Mouse (Mus musculus): Measurements from ENCODE around the gene Dpp6.

Dpp6 gene

DNA sequence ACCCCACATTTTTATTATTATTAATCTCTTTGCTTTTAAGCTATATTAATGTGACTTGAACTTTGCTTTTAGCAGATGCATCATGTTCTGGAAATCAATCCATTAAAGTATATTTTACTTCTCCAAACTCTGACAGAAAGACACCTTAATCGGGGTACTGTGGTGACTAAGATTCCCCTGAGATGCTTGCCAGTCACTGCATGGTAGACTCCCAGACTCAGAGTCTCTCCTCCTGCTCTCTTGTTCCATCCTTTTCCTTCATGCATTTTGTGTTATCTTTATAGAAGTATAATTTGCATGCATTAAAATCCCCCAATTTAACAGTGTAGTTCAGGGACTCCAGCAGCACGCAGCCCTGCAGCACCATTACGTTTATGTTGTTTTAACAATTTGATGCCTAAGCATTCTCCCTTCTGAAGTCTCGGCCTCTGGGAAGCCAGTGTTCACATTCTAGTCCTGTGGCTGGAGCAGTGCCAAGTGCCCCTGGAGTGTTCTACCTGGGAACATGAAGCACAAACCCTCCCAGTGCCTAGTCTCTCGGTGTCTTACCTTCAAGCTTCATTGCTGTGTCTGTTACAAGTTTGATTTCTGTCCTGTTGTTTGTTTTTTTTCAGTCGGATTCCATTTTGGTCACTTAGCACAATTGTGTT is 153.1 kb downstream of the Dpp6 start:
- DNase-seq, result no peak

DNA sequence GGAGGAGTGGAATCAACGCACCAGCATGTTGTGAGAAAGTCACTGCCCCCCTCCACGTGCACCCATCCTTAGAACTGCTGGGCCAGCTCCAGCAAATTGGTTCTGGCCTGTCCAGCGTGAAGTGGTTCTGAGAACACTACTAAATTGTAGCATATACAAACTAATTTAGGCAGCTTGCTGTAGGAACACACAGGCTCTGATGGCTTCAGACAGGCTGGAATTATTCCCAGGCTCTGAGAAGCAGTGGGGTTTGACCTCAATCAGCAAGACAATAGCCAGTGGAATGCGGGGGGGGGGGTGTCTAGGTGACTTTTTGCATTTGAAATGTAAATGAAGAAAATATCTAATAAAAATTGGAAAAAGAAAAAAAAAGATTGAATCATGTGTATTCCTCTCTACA is 156.2 kb downstream of the Dpp6 start:
- no peak for DNase-seq

DNA sequence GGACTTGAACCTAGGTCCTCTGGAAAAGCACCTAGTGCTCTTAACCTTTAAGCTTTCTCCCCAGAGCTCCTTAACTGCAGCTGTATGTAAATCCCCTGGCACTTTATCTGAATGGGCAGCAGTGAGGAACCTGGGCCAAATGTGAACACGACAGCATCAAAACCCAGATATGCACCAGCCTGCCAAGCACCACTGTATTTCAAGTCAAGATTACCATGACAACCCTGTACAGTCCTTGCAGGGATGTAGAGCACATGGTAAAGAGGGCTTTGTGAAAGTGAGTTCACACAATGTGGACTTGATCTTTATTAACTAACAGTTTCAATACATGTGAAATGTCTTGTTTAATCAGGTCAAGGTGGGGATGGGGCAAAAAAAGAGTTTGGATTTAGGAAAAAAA is 162.3 kb downstream of the Dpp6 start:
- DNase-seq, result no peak

DNA sequence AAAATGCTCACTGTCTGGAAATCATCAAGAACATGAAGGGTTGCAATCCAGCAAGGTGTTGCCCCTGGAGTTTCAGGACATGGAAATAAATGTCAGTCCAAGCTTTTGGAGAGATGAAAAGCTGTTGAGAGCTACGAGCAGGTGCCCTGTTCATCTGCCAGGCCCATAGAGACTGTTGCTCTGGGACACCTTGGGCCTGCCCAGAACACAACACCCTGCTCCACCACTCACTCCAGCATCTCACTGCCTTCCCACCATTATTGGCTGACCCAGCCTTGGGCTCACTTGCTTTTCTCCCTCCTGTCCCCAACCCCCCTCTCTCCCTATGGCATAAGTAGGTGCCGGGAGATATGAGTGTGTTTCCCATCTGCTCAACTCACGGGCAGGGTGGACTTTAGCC is 162.8 kb downstream of the Dpp6 start:
- no peak for DNase-seq

DNA sequence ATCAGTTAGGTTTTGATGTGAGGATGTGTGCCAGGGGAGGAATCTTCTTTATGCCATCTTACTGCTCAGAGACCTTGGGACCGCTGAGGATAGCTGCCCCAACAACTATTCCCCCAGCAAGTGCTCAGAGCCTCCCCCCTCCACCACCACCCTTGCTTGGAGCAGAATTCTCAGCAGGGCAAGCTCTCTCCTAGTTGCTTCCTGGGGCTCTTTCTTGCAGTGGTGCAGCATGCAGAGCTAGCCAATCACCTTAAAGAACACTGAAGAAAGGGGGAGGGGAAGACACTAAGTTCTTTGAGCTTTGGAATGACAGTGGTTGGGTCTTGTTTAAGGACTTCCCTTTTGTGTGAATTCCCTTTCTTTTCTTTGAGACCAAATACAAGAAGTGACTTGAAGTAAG is 168.1 kb downstream of the Dpp6 start:
- peak; percentile 14 for DNase-seq

DNA sequence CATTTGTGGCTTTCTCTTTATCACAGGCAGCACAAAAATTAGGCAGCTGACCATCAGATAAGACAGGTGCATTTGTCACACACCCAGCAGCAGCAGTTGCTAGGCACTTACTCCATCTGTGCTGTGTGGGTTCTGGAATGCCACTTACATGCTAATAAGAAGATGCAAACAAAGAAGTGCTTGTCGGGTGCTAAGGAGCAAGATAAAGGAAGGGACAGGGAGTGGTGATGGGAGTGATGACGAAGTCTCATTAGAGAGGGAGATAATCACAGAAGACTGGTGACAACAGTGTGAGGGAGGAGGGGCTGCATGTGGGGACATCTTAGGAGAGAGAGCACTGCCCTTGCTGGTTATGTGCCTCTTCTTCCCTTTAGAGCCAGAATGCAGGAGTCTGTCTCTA is 174.6 kb downstream of the Dpp6 start:
- peak; percentile 19 for DNase-seq

DNA sequence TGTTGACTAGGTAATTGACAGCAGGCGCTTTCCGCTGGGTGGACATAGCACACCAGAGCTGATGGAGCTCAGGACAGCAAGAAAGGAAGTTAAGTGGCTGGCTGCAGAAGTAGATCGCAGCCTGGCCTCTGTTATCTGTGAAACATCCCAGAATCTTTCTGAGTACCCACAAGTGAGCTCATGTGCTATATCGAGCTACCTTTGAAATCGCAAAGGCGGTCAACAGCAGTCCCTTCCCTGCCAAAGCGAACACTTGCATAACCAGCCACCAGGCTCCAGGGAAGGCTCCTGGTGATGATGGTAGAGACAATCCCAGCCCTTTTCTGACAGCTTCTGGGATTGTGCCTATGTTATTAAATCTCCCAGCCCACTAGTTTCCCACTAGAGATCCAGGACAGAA is 186.5 kb downstream of the Dpp6 start:
- no peak for DNase-seq

DNA sequence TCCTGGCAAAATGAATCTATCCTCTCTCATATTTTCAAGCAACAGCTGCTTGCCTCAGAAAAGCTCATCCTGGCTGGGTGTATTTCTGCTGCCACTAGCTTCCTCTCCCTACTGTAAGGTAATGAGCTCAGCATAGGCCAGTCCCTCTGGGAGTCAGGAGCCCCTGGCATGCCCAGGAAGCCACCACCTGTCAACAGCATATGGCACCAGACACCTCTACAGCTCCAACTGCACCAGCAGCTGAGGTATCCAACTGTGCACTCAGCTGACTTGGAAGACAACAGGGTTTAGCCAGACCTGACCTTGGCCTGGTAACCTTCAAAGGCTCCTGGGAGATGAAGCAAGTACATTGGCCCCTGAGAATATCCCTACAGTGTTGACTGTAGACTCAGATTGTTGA is 192.2 kb downstream of the Dpp6 start:
- no peak for DNase-seq

DNA sequence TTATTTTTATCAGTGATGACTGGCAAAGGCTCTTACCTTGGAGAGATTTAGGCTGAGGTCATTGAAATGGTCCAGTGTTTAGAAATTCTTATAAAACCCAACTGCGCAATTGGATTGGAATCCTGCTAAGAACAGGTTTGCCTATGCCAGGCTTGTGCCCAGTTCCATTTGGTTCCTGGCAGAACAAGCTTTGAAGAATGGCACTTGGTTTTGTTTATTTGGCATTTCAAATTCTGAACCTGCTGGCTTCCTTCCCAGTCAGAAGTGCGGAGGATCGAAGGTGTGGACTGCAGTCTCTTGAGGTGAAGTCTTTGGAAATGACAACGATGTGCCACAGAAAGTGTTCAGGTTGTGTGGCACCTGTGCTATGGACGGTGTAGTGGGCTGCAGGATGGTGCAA is 193.6 kb downstream of the Dpp6 start:
- DNase-seq, result no peak

DNA sequence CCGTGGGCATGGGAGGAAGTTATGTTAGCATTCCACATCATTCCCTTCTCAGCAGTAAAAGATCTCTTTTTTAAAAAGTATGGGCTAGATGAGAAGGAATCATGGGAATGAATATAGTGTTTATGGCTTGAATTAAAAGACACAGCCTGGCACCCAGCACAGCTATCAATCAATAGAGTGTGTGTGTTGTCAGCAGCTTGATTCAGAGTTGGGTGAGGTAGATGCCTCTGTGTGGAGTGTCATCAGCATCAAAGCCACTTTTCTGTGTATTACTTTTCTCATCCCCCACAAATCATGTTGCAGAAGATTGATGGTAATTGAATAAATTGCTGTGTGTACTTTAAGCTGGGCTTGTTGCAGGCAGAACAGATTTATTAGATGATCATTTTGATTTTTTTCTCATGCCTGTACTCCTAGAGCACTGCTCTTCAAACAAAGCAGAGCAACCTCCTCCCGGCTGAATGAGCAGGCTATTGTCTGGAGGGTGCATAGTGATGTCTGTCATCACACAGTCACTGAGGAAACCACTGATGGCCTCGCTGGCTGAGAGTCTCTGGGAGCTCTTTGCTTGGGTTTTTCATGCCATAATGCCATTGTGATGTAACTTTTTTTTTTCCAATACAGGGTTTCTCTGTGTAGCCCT is 201.4 kb downstream of the Dpp6 start:
- DNase-seq, result no peak

DNA sequence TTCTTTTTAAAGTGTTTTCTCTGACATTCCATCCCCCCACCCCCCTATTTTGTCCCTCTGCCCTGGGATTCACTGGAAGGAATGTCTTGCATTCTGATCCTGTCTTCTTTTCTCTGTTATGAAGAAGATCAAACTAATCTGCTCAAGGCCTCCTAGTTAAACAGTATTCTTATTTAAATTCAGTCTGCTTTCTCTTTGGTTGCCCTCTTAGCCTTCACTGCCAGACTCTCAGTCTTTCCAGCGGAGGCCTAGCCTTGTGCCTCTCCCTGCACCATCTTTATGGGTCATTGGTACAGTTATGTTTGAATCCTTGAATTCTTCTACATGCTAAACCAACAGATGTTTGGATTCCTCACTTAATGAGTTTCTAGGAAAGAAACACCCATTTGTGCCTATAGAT is 211.6 kb downstream of the Dpp6 start:
- no peak for DNase-seq

DNA sequence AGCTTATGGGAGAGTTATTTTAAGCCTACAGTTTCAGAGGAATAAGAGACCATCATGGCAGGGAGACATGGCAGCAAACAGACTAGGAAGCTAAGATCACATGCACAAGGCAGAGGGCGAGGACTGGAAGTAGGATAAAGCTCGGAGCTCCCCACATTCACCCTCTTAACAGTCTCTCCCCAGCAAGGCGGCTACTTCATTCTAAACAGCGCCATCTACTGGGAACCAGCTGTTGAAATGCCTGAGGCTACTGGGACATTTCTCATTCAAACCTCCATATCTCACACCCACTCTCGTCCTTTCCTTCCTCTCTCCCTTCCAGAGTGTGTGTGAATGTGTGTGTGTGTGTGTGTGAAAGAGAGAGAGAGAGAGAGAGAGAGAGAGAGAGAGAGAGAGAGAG is 212.8 kb downstream of the Dpp6 start:
- DNase-seq, result peak; percentile 70

DNA sequence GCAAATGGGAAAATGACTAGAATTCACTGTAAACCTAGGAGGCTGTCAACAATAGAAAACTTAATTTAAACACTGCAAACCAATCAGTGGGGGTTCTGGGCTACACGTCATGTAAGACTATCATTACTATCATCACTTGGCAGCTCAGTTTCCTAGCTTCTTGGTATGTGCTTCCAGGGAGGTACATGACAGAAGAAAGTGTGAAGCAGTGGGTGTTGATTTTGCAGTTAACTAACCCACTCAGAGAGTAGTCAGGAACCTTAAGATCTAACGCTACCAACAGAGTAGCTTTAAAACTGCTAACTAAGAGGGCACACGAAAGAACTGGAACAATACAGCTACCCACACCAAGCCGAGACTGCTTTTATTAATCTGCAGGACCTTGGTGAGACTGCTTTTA is 217.9 kb downstream of the Dpp6 start:
- DNase-seq, result no peak

DNA sequence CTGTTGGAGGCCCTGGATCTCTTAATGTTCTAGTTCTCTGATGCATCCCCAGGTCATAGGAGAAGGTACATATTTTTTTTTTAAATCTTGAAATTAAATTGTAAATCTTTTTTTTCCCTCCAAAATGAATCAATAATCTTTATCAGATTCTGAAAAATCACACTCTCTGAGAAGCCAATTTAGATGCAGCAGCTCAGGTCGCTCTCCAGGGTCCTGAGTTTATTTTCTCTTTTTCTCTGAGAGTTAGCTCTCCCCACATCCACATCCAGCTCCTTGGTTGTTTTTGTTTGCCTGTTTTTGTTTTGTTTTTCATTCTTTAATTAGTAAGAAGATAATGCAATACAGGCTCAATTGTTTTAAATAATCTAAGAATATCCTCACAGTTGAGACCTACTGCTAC is 218.3 kb downstream of the Dpp6 start:
- DNase-seq, result peak; percentile 32

DNA sequence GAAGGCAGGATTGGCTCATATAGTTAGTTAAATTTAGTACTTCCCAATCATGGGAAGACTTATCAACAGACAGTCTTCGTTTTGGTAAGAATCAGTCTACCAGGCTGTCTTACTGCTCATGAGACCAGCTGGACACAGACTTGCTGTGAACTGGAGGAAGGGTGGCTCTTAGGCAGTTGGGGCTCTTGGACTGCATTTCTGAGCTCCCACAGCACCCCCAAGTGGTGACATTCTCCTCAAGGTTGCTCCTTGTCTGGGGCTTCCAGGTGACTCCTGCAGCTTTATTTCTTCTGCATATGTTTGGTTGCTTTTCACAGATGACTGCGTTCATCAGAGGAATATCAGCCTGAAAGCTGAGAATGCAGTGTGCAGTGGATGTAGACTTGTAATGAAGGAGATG is 218.9 kb downstream of the Dpp6 start:
- peak; percentile 54 for DNase-seq

DNA sequence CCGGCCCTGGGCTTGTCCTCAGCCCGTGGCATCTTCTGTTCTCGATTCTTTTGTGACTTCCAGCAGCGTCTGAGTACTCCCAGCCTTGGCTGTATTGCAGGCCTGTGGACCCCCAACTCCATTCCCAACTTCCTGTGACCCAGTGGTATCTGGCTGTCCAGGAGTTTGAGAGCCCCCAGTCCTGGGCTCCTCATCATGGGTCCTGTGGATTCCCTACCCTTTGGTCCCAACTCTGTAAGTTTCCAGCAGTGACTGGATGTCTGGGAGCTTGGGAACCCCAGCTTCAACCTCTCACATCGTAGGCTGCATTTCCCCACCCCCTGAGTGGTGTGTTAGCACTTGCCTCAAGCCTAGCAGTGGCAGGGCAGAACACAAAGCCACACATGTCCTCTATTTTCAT is 220.8 kb downstream of the Dpp6 start:
- DNase-seq, result no peak

DNA sequence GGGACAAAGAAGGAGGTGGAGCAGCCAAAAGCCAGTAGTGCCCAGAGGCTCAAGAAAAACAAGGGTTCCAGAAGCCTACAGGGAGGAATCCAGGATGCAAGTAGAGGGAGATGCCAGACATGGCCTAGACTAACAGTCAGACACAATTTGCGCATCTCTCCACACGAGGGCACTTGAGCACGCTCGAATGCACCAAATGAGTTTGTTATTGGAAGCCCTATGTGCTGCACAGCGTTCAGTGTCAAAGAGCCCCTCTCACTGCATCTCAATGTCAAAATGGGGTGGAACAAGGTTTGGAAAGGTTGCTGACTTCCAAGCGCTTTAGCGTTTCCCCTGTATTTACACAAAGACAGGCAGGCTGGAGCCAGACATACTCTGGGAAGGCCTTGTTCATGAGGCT is 231.2 kb downstream of the Dpp6 start:
- peak; percentile 67 for DNase-seq

DNA sequence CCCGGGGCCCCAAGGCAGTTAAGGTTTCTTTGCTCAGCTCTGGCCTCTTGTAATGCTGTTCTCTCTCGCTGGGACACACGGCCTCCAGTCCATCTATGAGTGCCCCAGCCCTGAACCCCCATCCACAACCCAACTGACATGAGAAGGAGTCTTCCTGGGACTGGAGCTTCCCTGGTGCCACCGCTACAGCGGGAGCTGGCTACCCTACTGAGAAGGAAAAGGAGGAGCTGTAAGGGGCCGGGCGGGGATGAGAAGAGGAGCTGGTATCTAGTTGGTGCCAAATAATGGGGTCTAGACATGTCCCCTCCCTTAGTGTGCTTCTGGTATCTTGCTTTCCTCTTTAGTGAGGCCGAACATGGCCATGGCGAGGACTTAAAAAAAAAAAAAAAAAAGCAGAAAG is 231.9 kb downstream of the Dpp6 start:
- DNase-seq, result no peak

DNA sequence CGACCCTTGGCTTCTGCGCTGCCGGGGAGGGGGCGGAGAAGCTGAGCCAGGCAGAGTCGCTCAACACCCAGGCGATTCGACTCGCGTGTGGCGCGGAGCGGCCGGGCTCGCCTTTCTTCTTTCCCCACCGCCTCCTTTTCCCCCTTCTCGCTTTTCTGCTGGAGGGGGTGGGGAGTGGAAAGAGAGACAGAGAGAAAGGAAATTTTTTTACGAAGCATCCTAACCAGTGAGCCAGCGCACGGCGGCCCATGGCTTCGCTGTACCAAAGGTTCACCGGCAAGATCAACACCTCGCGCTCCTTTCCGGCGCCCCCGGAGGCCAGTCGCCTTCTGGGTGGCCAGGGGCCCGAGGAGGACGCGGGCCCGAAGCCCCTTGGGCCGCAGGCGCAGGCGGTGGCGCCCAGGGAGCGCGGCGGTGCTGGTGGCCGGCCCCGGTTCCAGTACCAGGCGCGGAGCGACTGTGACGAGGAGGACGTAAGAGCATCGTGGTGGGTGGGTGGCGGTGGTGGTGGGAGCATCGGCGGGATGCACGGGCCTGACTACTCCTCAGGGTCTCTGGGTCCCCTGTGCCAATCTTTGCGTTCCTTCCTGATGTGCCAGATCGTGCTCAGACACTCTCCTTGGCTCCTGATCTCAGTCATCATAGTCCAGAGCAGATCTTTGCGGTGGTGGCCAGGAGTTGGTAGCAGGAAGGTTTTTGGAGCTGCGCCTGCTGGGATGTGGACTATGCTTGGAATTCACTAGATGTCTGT is 232.5 kb downstream of the Dpp6 start:
- peak; percentile 44 for DNase-seq

DNA sequence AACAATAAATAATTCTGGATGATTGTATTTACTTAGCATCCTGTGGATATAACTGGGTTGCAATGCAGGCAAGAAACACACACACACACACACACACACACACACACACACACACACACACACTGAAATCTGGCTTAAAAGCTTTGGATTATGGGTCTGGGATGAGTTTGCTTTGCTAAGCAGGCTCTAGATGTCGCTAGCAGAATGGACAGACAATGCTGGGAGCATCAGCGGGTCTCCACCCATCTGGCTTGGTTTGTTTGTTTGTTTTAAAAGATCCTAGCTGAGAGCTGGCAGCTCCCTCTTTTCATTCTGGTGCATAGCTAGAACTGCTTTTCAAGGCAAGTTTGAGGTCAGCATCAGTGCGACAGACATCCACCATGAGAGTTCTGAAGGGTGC is 234.2 kb downstream of the Dpp6 start:
- DNase-seq, result no peak

DNA sequence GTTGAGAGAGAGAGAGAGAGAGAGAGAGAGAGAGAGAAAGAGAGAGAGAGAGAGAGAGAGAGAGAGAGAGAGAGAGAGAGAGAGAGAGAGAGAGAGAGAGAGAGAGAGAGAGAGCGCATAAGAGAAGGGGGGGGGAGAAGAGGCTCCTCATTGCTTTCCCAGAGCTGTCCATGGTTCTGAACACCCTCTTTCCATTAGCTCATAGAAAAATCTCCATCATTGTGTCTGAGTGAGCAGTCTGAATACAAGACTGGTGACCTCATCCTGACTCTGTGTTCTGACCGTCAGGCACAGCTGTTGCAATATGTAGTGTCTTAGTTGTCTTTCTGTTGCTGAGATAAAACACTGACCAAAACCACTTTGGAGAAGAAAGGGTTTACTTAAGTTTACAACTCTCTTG is 235.4 kb downstream of the Dpp6 start:
- peak; percentile 74 for DNase-seq

DNA sequence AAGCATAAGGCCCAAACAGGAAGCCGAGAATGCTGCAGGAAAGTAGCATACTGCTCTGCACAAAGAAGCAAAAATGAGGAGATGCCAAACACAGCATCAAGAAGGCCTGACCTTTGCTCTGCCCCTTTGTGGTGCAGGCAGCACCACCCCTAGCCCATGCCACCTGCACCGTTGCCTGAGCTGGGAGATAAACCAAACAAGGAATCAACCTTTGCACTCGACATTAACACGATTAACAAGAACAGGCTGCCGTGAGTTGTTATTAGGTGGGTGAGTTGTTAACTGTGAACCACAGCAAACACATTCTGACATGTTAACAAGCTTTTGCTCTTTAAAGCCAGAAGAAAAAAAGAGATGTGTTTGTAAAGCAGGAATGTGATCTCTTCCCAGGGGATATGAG is 239.4 kb downstream of the Dpp6 start:
- DNase-seq, result no peak

DNA sequence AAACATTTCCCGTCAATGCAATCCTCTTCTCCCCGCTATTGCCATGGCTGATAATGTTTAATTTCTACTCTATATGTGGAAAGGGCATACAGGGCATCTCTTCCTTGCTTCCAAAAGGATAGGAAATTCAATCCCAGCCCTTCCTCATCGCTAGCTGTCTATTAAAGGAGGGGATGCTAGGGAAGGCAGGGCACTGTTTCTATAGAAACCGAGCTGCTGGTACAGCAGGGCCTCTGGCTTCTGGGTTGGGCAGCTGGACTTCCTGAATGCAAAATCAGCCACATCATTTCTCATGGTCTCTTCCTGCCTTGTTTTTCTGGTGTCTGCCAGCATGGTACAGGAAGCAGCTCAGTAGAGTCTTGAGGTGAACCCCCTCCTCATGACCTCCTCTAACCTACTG is 243.1 kb downstream of the Dpp6 start:
- no peak for DNase-seq

DNA sequence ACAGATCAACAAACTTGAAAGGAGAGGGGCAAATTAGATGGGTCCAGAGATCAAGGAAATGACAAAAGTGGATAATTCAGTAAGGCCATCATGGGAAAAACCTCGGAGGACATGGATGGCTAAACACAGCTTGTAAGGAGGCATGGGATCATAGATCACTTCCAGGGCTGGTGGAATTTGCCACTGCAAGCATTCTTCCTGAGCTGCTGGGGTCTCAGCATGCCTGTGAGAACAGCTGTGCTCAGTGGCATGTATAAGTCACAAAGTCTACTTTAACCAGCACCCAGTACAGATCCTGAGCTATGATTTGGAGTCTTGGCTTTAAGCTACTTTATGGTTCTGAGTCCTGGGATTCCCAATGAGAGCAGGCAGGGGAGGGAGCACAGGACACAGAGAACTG is 246.9 kb downstream of the Dpp6 start:
- DNase-seq, result no peak

DNA sequence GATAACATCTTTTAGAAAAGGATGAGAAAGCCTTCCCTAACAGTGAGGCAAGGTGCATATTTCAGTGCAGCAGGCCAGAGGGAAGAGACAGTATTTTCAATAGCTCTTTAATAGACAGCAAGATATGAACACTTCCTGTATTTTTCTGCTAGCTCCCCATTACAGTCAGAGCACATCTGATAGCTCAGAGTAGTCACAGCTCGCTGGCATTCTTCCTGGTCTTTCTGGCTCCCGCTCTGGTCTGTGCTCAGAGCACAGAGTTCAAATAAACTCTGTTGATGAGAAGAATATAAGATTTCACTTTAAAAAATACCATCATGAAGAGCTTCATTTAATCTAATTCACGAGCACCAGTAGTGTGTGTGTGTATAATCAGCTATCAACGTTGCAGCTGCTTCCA is 249.8 kb downstream of the Dpp6 start:
- no peak for DNase-seq

Measured in embryo, embryonic 11 days (tissue).